Mouse (Mus musculus) heart, embryonic 16.5 days (tissue): Measurements from ENCODE around the gene Ldhd. TPM values are rescaled to one million over a fixed set of nuclear protein-coding genes. Genes with fewer than 3 reads are reported as not detected.

Experiments used
- ATAC-seq: fragments of 200-750 bp; cut with Nextera tagmentation; replicated peaks from 2 replicates; pipeline ENCODE4 v1.8.0; 2017; ENCODE audit warnings: moderate number of reproducible peaks; ENCODE audit not compliant: insufficient read depth, low FRiP score; ENCODE audit errors: extremely low read depth
- H3K27ac ChIP-seq: fragments of 300-500 bp; sonication (generic); 2 replicates; pipeline ENCODE4 v1.5.1; 2014; ENCODE audit warnings: mild to moderate bottlenecking, low read length, control low read depth, moderate library complexity
- H3K27me3 ChIP-seq: fragments of 300-500 bp; sonication (generic); 2 replicates; pipeline ENCODE4 v1.6.1; 2014; ENCODE audit warnings: low read length, mixed read lengths; ENCODE audit not compliant: control insufficient read depth, insufficient read depth
- H3K36me3 ChIP-seq: fragments of 300-500 bp; sonication (generic); 2 replicates; pipeline ENCODE4 v1.6.1; 2014; ENCODE audit not compliant: control insufficient read depth, insufficient read depth
- H3K4me1 ChIP-seq: fragments of 300-500 bp; sonication (generic); 2 replicates; pipeline ENCODE4 v1.6.1; 2014; ENCODE audit warnings: low read length, mixed read lengths; ENCODE audit not compliant: control insufficient read depth, insufficient read depth
- H3K4me2 ChIP-seq: fragments of 300-500 bp; sonication (generic); 2 replicates; pipeline ENCODE4 v1.6.1; 2014; ENCODE audit warnings: low read depth, mild to moderate bottlenecking, control low read depth, low read length
- H3K4me3 ChIP-seq: fragments of 300-500 bp; sonication (generic); 2 replicates; pipeline ENCODE4 v1.5.1; 2014; ENCODE audit warnings: mild to moderate bottlenecking, control low read depth, low read length
- H3K9ac ChIP-seq: fragments of 300-500 bp; sonication (generic); 2 replicates; pipeline ENCODE4 v1.6.1; 2014; ENCODE audit warnings: low read length, control low read depth
- H3K9me3 ChIP-seq: fragments of 300-500 bp; sonication (generic); replicated peaks from 2 replicates; pipeline ENCODE4 v1.6.1; 2016; ENCODE audit warnings: low read length; ENCODE audit not compliant: control insufficient read depth
- WGBS: fragments of 180-500 bp; shearing (Covaris S2); extraction: QIAGEN DNeasy Blood & Tissue Kit; methylation state at CpG from one replicate; pipeline ENCODE4 v1.1.7; 2014; 5-methylcytosine and 5-hydroxymethylcytosine counted together
- polyA plus RNA-seq: library from polyadenylated mRNA; unstranded; fragments of >200 nt; fragmentation: Nextera tagmentation; extraction: Ambion mirVana; gene quantifications from 2 replicates; pipeline ENCODE4 v1.2.1, GENCODE M21; 2015

Gene Ldhd
- polyA plus RNA-seq, 1 experiment from 2014 or later: 1.2 TPM

DNA sequence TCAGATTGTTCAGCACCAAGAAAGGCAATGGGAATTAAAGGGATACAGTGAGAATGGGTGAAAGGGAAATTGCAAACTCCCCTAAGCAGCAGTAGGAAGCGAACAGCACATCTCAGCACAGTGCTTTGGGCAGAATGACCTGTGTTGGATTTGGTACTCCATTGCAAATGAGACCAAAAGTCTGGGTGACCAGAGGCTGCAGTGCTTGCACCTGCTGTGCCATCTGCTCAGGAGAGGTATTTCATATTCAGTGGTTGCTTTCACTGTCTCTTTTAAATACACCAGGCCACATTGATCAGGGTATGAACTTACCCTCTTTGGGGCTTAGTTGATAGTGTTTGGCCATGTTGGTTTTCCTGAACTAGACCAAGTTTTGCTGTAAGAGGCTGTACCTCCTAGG, 50.9 kb downstream of the Ldhd start:
- ATAC-seq: no peak
- WGBS: 88% methylated on average over 1 of the region's 1 CpGs

DNA sequence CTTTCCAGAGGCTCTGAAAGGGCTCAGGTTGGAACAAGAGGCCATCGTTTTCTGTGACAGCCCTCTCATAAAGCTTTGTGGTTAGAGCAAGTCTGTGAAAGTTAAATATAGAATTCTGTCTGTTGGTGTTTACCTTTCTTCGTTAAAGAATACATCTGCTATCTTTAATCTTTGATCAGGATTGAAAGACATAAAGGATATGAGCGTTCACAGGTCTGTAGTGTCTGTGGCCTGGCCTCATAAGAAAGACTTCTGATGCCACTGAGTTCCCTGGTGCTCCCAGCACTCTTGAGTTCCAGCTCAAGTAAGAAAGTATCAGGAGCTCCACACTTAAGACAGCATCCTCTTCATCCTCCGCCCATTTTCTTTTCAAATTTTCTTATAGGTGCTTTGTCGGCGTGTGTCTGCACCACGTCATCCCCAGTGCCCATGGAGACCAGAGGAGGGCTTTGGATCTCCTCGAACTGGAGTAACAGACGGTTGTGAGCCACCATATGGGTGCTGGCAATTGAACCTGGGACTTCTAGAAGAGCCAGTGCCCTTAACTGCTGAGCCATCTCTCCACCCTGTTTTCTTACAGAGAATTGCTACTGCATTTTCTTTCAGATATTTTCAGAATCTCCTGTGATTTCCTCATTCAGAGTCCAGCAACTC, 52.2 kb downstream of the Ldhd start:
- Histone ChIP-seq H3K9me3 (no peaks in the 10 kb centered on the region), H3K4me3 (no peak overlapping the region), H3K4me2 (no peak overlapping the region), H3K27ac (no peak overlapping the region), H3K27me3 (no peaks in the 10 kb centered on the region), H3K9ac (no peak overlapping the region), H3K36me3 (0 out of 2 replicates have a peak, but pooled peaks cover 5% of the 10 kb centered on the region), H3K4me1 (peaks cover 14% of the 10 kb centered on the region)
- no peak for ATAC-seq
- 80% methylated on average over 9 of the region's 9 CpGs for WGBS

More for the DNA sequence above, 50.9 kb downstream of the Ldhd start:
- Histone ChIP-seq H3K9me3 (peaks cover 3% of the 10 kb centered on the region), H3K4me3 (no peak overlapping the region), H3K27ac (no peak overlapping the region), H3K4me2 (no peak overlapping the region), H3K36me3 (0 out of 2 replicates have a peak, but pooled peaks cover 8% of the 10 kb centered on the region), H3K9ac (no peak overlapping the region), H3K4me1 (peaks cover 7% of the 10 kb centered on the region; the same call in 1 of the 2 replicates), H3K27me3 (no peaks in the 10 kb centered on the region)

DNA sequence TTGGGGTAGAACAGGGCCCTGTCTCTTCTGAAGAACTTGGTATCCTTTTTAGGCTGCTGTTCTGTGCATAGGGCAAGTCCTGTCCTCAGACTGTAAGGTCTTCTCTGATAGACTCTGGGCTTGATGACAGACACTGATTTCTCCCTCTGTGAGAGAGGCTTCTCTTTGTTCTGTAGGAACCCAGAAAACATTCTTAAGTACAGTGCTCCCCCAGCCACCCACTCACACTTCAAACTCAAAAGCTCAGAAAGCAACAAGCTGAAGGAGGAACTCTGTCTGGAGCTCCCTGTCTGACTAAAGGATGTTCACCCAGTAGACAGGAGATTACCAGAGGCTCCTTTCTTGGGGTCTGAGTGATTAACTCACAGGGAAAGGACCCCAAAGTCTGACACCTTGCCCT, 53.7 kb downstream of the Ldhd start:
- ATAC-seq: no peak
- Histone ChIP-seq H3K4me1 (peaks cover 18% of the 10 kb centered on the region), H3K4me3 (no peak overlapping the region), H3K4me2 (no peak overlapping the region), H3K27me3 (no peaks in the 10 kb centered on the region), H3K9ac (no peak overlapping the region), H3K27ac (no peak overlapping the region), H3K9me3 (no peaks in the 10 kb centered on the region), H3K36me3 (0 out of 2 replicates have a peak, but pooled peaks cover 5% of the 10 kb centered on the region)

DNA sequence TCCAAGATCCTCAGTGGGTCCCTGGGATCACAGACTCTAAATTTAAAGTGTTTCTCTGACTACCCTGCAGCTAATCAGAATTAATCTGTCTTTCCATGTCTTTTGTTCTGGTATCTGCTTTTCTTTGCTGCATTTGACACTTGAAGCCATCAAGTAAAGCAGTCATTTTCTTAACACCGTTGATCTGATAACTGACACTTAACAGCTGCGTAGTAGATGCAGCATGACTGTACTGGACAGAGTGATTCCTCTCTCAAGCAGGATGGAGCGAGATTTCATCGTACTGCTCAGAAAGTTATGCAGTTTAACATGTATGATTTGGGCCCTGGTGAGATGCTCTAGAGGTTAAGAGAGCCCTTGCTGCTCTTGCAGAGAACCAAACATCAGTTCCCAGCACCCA, 54.7 kb downstream of the Ldhd start:
- peaks cover 18% of the 10 kb centered on the region for H3K4me1 ChIP-seq
- ATAC-seq: no peak
- H3K27ac ChIP-seq: no peak overlapping the region
- H3K27me3 ChIP-seq: no peaks in the 10 kb centered on the region
- no peak overlapping the region for H3K4me3 ChIP-seq
- no peak overlapping the region for H3K9ac ChIP-seq
- no peak overlapping the region for H3K4me2 ChIP-seq
- H3K9me3 ChIP-seq: no peaks in the 10 kb centered on the region
- 0 out of 2 replicates have a peak, but pooled peaks cover 5% of the 10 kb centered on the region for H3K36me3 ChIP-seq
- WGBS: 92% methylated on average over 4 of the region's 4 CpGs

DNA sequence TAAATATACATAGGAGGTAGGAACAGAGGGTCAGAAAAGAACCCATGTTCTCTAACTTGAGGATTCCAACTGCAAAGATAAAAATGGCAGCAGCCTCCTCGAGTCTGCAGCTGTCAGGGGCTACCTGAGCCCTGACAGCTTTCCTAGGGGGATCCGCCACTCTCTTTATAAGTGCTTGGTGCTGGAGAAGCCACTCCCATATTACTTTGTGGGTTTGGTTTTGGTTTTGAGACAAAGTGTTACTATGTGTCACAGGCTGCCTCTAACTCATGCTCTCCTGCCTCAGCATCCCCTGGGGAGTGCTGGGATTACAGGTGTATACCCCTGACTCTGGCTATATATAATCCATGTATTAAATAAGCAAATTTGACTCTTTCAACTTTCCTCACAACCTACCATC, 56.2 kb downstream of the Ldhd start:
- Histone ChIP-seq H3K4me3 (no peak overlapping the region), H3K27me3 (no peaks in the 10 kb centered on the region), H3K4me1 (peaks cover 18% of the 10 kb centered on the region), H3K27ac (no peak overlapping the region), H3K9ac (no peak overlapping the region), H3K9me3 (no peaks in the 10 kb centered on the region), H3K36me3 (0 out of 2 replicates have a peak, but pooled peaks cover 5% of the 10 kb centered on the region), H3K4me2 (no peak overlapping the region; the same call in 1 of the 2 replicates)
- WGBS: 70% methylated on average over 2 of the region's 2 CpGs
- ATAC-seq: no peak

Other genes with a start within 250 kb of the Ldhd start
- 0.14 and 0.17 TPM in 2 replicates for gene Fa2h, start 236.6 kb downstream of the Ldhd start, polyA plus RNA-seq
- gene Wdr59, start 108.3 kb downstream of the Ldhd start, polyA plus RNA-seq: 4.2 and 4.6 TPM in 2 replicates
- gene Znrf1, start 94.3 kb downstream of the Ldhd start, polyA plus RNA-seq: 19.7 and 20.8 TPM in 2 replicates
- 15.5 and 16.7 TPM in 2 replicates for gene Zfp1, start 13.0 kb upstream of the Ldhd start, polyA plus RNA-seq
- 0.17 and 2.1 TPM in 2 replicates for gene Ctrb1, start 60.6 kb upstream of the Ldhd start, polyA plus RNA-seq
- 39.8 and 46.7 TPM in 2 replicates for gene Bcar1, start 113.4 kb upstream of the Ldhd start, polyA plus RNA-seq
- gene Cfdp1, start 223.9 kb upstream of the Ldhd start, polyA plus RNA-seq: 114 and 123 TPM in 2 replicates
- gene Tmem170, start 246.4 kb upstream of the Ldhd start, polyA plus RNA-seq: 3.4 and 3.8 TPM in 2 replicates